Mouse (Mus musculus): ENCODE results near the gene Endod1.

DNA sequence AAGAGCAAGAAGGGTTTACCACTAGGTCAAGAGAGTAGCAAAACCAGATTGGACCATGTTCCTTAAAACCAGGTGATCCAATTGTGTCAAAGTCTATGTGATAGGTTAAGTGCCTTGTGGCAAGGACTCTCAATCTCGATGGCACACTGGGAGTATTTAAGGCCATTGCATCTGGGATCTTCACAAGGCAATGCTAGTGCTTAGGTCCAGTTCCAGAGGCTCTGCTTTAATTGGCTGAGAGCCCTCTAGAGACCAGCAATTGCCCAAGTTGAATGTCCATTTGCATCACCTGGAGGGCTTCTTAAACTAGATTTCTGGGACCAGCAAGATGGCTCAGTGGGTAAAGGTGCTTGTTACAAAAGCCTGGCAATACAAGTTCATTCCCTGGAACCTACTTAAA is 17.6 kb upstream of the Endod1 start:
- no peak for TF ChIP-seq POLR2A (IDR thresholded peaks at IDR 0.05; ENCODE audit: borderline replicate concordance, insufficient read depth, low read length)
- TF ChIP-seq CTCF (IDR thresholded peaks at IDR 0.05; ENCODE audit: borderline replicate concordance, insufficient read depth, low read depth, low read length) = no peak
